Mouse (Mus musculus) CH12.LX (cell line): ENCODE measurements around the gene Supt3. TPM values are rescaled to one million over a fixed set of nuclear protein-coding genes. Genes with fewer than 3 reads are reported as not detected.

ENCODE experiments used
- DNase-seq: peaks from one replicate; pipeline ENCODE4 v3.0.0-alpha.2; 2013; ENCODE audit errors: extremely low read depth
- H3K27ac ChIP-seq: 2 replicates; pipeline ENCODE4 v1.5.1; 2012; ENCODE audit warnings: low read depth, mild to moderate bottlenecking, control low read depth, moderate library complexity; ENCODE audit not compliant: insufficient read depth
- H3K27me3 ChIP-seq: replicated peaks from 2 replicates; pipeline ENCODE3; 2012; ENCODE audit warnings: inconsistent platforms
- H3K36me3 ChIP-seq, 2 experiments: replicated peaks in 1 of 2; 2 replicates each; pipeline versions ENCODE3 to v1.6.1; 2012; ENCODE audit warnings: inconsistent platforms in 1 of 2, low read length in 1 of 2, mild to moderate bottlenecking in 1 of 2, mixed read lengths in 1 of 2, moderate library complexity in 1 of 2; ENCODE audit not compliant: control insufficient read depth in 1 of 2, insufficient read depth in 1 of 2
- H3K4me1 ChIP-seq, 2 experiments: 2 replicates each; pipeline ENCODE4 v1.6.1; 2012; ENCODE audit warnings: inconsistent platforms in 1 of 2, moderate library complexity in 1 of 2; ENCODE audit not compliant: insufficient read depth in 2 of 2, control insufficient read depth in 1 of 2
- H3K4me2 ChIP-seq: 2 replicates; pipeline ENCODE4 v1.6.1; 2012; ENCODE audit warnings: low read depth, mild to moderate bottlenecking, control low read depth; ENCODE audit not compliant: poor library complexity, insufficient read depth, severe bottlenecking
- H3K4me3 ChIP-seq, 3 experiments: fragments of 150-350 bp in 1 of 3; sonication (generic) in 1 of 3; replicated peaks in 1 of 3; 2 replicates each; pipeline versions ENCODE3 to v1.5.1; 2011 to 2012; ENCODE audit warnings: low read depth in 2 of 3, low read length in 2 of 3, mild to moderate bottlenecking in 2 of 3, moderate library complexity in 2 of 3, control low read depth in 1 of 3, improper control_type of control experiment in 1 of 3, inconsistent platforms in 1 of 3, mixed read lengths in 1 of 3; ENCODE audit not compliant: poor library complexity in 1 of 3
- H3K79me2 ChIP-seq: replicated peaks from 2 replicates; pipeline ENCODE4 v1.6.1; 2012; ENCODE audit warnings: mild to moderate bottlenecking, moderate library complexity; ENCODE audit not compliant: control insufficient read depth, poor library complexity, insufficient read depth, severe bottlenecking; ENCODE audit errors: extremely low read depth
- H3K9ac ChIP-seq: 2 replicates; pipeline ENCODE4 v1.6.1; 2012; ENCODE audit warnings: low read depth, mild to moderate bottlenecking, control low read depth, moderate library complexity; ENCODE audit not compliant: insufficient read depth
- H3K9me3 ChIP-seq: replicated peaks from 2 replicates; pipeline ENCODE3; 2012; ENCODE audit warnings: low read length, inconsistent platforms, mixed read lengths
- BHLHE40 ChIP-seq: IDR thresholded peaks from 2 replicates; pipeline ENCODE4 v1.6.1; 2011; ENCODE audit warnings: mild to moderate bottlenecking, low read depth, low read length, improper control_type of control experiment
- CHD1 ChIP-seq: IDR thresholded peaks from 2 replicates; pipeline ENCODE4 v1.6.1; 2012; ENCODE audit warnings: low read depth, low read length, improper control_type of control experiment, inconsistent platforms
- CHD2 ChIP-seq: IDR thresholded peaks from 2 replicates; pipeline ENCODE4 v1.6.1; 2011; ENCODE audit warnings: low read length, improper control_type of control experiment
- CTCF ChIP-seq, 2 experiments: IDR thresholded peaks in 1 of 2; conservative IDR thresholded peaks in 1 of 2; 2 replicates each; pipeline ENCODE4 v1.5.1; 2011 to 2012; ENCODE audit warnings: low read depth in 2 of 2, low read length in 2 of 2, improper control_type of control experiment in 1 of 2, inconsistent platforms in 1 of 2, mild to moderate bottlenecking in 1 of 2, moderate library complexity in 1 of 2
- E2F4 ChIP-seq: IDR thresholded peaks from 2 replicates; pipeline ENCODE4 v1.6.1; 2011; ENCODE audit warnings: low read depth, low read length, improper control_type of control experiment; ENCODE audit not compliant: insufficient replicate concordance
- EP300 ChIP-seq: IDR thresholded peaks from 2 replicates; pipeline ENCODE4 v1.6.1; 2011; ENCODE audit warnings: low read length, improper control_type of control experiment
- ETS1 ChIP-seq: conservative IDR thresholded peaks from 2 replicates; pipeline ENCODE4 v1.6.1; 2012; ENCODE audit warnings: low read depth, mild to moderate bottlenecking, inconsistent platforms, low read length, improper control_type of control experiment, moderate library complexity
- GABPA ChIP-seq: IDR thresholded peaks from 2 replicates; pipeline ENCODE4 v1.6.1; 2012; ENCODE audit warnings: low read depth, low read length, improper control_type of control experiment, inconsistent platforms; ENCODE audit not compliant: insufficient replicate concordance
- HCFC1 ChIP-seq: IDR thresholded peaks from 2 replicates; pipeline ENCODE4 v1.6.1; 2012; ENCODE audit warnings: low read depth, mild to moderate bottlenecking, inconsistent platforms, low read length, improper control_type of control experiment
- IRF4 ChIP-seq: IDR thresholded peaks from 2 replicates; pipeline ENCODE4 v1.6.1; 2014; ENCODE audit warnings: low read depth, mild to moderate bottlenecking, inconsistent platforms, low read length, improper control_type of control experiment
- JUN ChIP-seq: IDR thresholded peaks from 2 replicates; pipeline ENCODE4 v1.6.1; 2011; ENCODE audit warnings: low read depth, mild to moderate bottlenecking, low read length, improper control_type of control experiment, moderate library complexity; ENCODE audit not compliant: insufficient read depth
- JUND ChIP-seq: conservative IDR thresholded peaks from 2 replicates; pipeline ENCODE4 v1.6.1; 2011; ENCODE audit warnings: low read depth, low read length, improper control_type of control experiment
- MAFK ChIP-seq: IDR thresholded peaks from 2 replicates; pipeline ENCODE4 v1.6.1; 2011; ENCODE audit warnings: low read length, improper control_type of control experiment; ENCODE audit not compliant: insufficient replicate concordance
- MAX ChIP-seq: IDR thresholded peaks from 2 replicates; pipeline ENCODE4 v1.6.1; 2011; ENCODE audit warnings: low read length, improper control_type of control experiment
- MAZ ChIP-seq: IDR thresholded peaks from 2 replicates; pipeline ENCODE4 v1.6.1; 2012; ENCODE audit warnings: low read depth, mild to moderate bottlenecking, inconsistent platforms, low read length, improper control_type of control experiment, moderate library complexity
- MEF2A ChIP-seq: IDR thresholded peaks from 2 replicates; pipeline ENCODE4 v1.6.1; 2014; ENCODE audit warnings: low read depth, mild to moderate bottlenecking, inconsistent platforms, low read length, improper control_type of control experiment, borderline replicate concordance
- MXI1 ChIP-seq: IDR thresholded peaks from 2 replicates; pipeline ENCODE4 v1.6.1; 2011; ENCODE audit warnings: mild to moderate bottlenecking, low read depth, low read length, improper control_type of control experiment
- NRF1 ChIP-seq: IDR thresholded peaks from 2 replicates; pipeline ENCODE4 v1.6.1; 2014; ENCODE audit warnings: low read depth, mild to moderate bottlenecking, inconsistent platforms, low read length, improper control_type of control experiment, moderate library complexity
- PAX5 ChIP-seq: IDR thresholded peaks from 2 replicates; pipeline ENCODE4 v1.6.1; 2012; ENCODE audit warnings: low read length, inconsistent platforms, mixed read lengths
- POLR2A ChIP-seq: IDR thresholded peaks from 2 replicates; pipeline ENCODE4 v1.6.1; 2011; ENCODE audit warnings: low read depth, mild to moderate bottlenecking, improper control_type of control experiment, low read length
- POLR2AphosphoS2 ChIP-seq: IDR thresholded peaks from 2 replicates; pipeline ENCODE4 v1.6.1; 2011; ENCODE audit warnings: low read depth, low read length, improper control_type of control experiment
- RCOR1 ChIP-seq: conservative IDR thresholded peaks from 2 replicates; pipeline ENCODE4 v1.6.1; 2012; ENCODE audit warnings: low read depth, mild to moderate bottlenecking, inconsistent platforms, low read length, improper control_type of control experiment
- SIN3A ChIP-seq: IDR thresholded peaks from 2 replicates; pipeline ENCODE4 v1.6.1; 2012; ENCODE audit warnings: low read length, improper control_type of control experiment, inconsistent platforms
- SMC3 ChIP-seq: IDR thresholded peaks from 2 replicates; pipeline ENCODE4 v1.6.1; 2011; ENCODE audit warnings: low read depth, low read length, improper control_type of control experiment
- TCF12 ChIP-seq: IDR thresholded peaks from 2 replicates; pipeline ENCODE4 v1.6.1; 2014; ENCODE audit warnings: low read depth, mild to moderate bottlenecking, inconsistent platforms, low read length, improper control_type of control experiment
- UBTF ChIP-seq: IDR thresholded peaks from 2 replicates; pipeline ENCODE4 v1.6.1; 2012; ENCODE audit warnings: low read depth, mild to moderate bottlenecking, inconsistent platforms, low read length, improper control_type of control experiment, moderate library complexity
- ZC3H11A ChIP-seq: IDR thresholded peaks from 2 replicates; pipeline ENCODE4 v1.6.1; 2012; ENCODE audit warnings: low read depth, mild to moderate bottlenecking, inconsistent platforms, low read length, improper control_type of control experiment
- ZMIZ1 ChIP-seq: IDR thresholded peaks from 2 replicates; pipeline ENCODE4 v1.6.1; 2012; ENCODE audit warnings: low read depth, mild to moderate bottlenecking, inconsistent platforms, low read length, improper control_type of control experiment
- ZNF384 ChIP-seq: IDR thresholded peaks from 2 replicates; pipeline ENCODE4 v1.6.1; 2012; ENCODE audit warnings: low read depth, low read length, improper control_type of control experiment, inconsistent platforms
- dilution Hi-C: fragments of 300-500 bp; cut with MboI; formaldehyde crosslinking; loops from 2 replicates; pipeline ENCODE4 v1.14.3; 2020; ENCODE audit warnings: low sequenced_read_pairs; ENCODE audit not compliant: extremely low pct_unique_long_range_greater_than_20kb, extremely low pct_ligation_motif_present
- in situ Hi-C: fragments of 300-500 bp; cut with MboI; formaldehyde crosslinking; loops from 3 replicates; pipeline ENCODE4 v1.14.3; 2019; ENCODE audit warnings: low sequenced_read_pairs, low pct_ligation_motif_present, low pct_unique_long_range_greater_than_20kb, mixed read lengths
- polyA plus RNA-seq: library from polyadenylated mRNA; unstranded; fragments of >175 nt; gene quantifications from 2 replicates; pipeline ENCODE4 v1.2.1, GENCODE M21; 2012; ENCODE audit warnings: low read depth; ENCODE audit not compliant: insufficient read length
- total RNA-seq, 2 experiments: library from RNA; depleted of rRNA; stranded (reverse); fragments of 300-350 nt in 1 of 2; fragments of >200 nt in 1 of 2; gene quantifications; 2 replicates each; pipeline ENCODE4 v1.2.3; 2012 to 2014

Gene Supt3
- total and polyA plus RNA-seq, 3 experiments = 8.3 to 22.7 (median 13.1) TPM

DNA sequence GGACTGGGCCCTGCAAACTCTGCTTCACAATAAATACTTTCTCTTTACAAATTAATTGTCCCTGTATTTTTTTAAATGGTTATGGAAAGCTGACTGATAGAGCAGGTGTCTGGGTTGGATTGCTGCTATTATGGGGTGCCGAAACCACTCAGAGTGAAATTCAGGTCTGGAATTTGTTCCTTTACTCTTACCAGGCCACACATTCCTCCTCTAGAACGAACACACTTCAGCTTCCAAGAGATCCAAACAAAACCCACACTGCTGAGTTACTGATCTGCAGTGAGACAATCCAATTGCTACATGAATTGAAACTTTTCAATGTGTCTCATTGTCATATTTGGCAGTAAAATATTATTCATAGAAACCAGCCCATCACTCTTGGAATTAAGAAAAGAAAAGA lies 10.0 kb upstream of the Supt3 start:
- H3K79me2 ChIP-seq = no peaks in the 10 kb centered on the region
- TF ChIP-seq CHD1 (0 out of 2 replicates have a peak, but pooled peaks have one; percentile 9), ZNF384 (no peak), PAX5 (no peak)
- TF ChIP-seq, all 38 proteins: peak for 1
- Histone ChIP-seq H3K4me3 (no peak overlapping the region), H3K9ac (peak overlapping the region; percentile 66), H3K4me2 (peak overlapping the region; percentile 95), H3K36me3 (no peaks in the 10 kb centered on the region), H3K27me3 (no peaks in the 10 kb centered on the region), H3K9me3 (no peaks in the 10 kb centered on the region), H3K27ac (peak overlapping the region; percentile 45; the same call in 1 of the 2 replicates), H3K4me1 (peaks cover 4 to 20% of the 10 kb centered on the region in 2 experiments; a peak in 3 of 4 replicates)
- in situ Hi-C loops (no loop called here), dilution Hi-C loops (no loop called here)
- no peak for DNase-seq

DNA sequence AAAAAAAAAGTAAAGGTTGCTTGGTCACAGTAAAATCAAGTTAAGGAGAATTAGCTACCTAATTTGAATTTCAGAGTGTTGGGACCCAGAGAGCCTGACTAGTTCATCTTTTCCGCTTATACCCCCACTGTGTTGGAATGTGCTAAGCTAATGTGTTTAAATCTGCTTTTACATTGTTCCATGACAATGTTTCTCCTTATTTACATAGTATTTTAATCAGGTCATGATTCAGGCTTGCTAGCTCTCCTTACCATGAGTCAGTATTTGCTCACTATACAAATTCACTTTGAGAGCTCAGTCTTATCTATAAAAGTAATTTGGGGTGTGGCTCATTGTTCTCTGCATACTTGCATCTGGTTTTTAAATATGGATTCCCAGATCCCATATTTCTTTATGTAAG lies 9.6 kb upstream of the Supt3 start:
- in situ Hi-C loops = no loop called here

DNA sequence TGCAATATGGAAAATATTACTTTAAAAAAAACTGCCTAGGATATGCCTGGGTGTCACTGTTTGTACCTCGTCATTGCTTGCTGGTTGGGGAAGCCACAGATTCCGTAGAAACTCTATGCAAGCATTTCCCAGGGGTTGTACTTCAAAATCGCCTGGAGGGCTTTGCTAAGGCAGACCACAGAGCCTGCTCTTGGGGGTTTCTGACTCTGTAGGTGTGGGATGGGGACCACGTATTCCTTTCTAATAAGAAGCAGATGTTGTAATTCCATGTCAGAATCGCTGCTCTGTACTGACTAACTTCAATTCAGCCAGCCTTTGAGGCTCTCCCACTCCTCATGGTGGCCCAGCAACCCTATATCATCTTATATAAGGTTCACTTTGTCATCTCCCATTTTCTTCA lies 8.4 kb upstream of the Supt3 start:
- H3K27me3 ChIP-seq = no peaks in the 10 kb centered on the region
- no peak overlapping the region for H3K9ac ChIP-seq
- no peak for TF ChIP-seq UBTF
- no peak for TF ChIP-seq ZNF384
- no peak for TF ChIP-seq ZC3H11A
- no peak for TF ChIP-seq SMC3
- no peak for TF ChIP-seq GABPA
- TF ChIP-seq NRF1 = no peak
- TF ChIP-seq ZMIZ1 = no peak
- TF ChIP-seq POLR2A = no peak
- TF ChIP-seq CTCF (conservative IDR thresholded peaks at IDR 0.05 in 1 of 2, IDR thresholded peaks at IDR 0.05 in 1 of 2; ENCODE audit: low read depth in 2 of 2, low read length in 2 of 2) = no peak
- no peak for TF ChIP-seq POLR2AphosphoS2
- no peak for TF ChIP-seq SIN3A
- TF ChIP-seq MXI1 = no peak
- no peak for TF ChIP-seq MAZ
- in situ Hi-C loops = no loop called here
- no peak for DNase-seq
- H3K79me2 ChIP-seq = no peaks in the 10 kb centered on the region
- no peaks in the 10 kb centered on the region for H3K36me3 ChIP-seq
- H3K4me2 ChIP-seq = no peak overlapping the region
- no peak overlapping the region for H3K27ac ChIP-seq
- H3K9me3 ChIP-seq = no peaks in the 10 kb centered on the region
- dilution Hi-C loops = no loop called here
- H3K4me3 ChIP-seq = no peak overlapping the region
- H3K4me1 ChIP-seq = peaks cover 4 to 20% of the 10 kb centered on the region in 2 experiments; a peak in 3 of 4 replicates

More for the DNA sequence above, 9.6 kb upstream of the Supt3 start:
- no peaks in the 10 kb centered on the region for H3K79me2 ChIP-seq
- peak; percentile 49 for DNase-seq
- H3K9me3 ChIP-seq = no peaks in the 10 kb centered on the region
- no peak overlapping the region; the same call in none of the 2 replicates for H3K4me2 ChIP-seq
- H3K4me3 ChIP-seq = no peak overlapping the region
- no peaks in the 10 kb centered on the region for H3K36me3 ChIP-seq
- H3K27ac ChIP-seq = no peak overlapping the region
- no peak overlapping the region; the same call in 1 of the 2 replicates for H3K9ac ChIP-seq
- dilution Hi-C loops = no loop called here
- no peaks in the 10 kb centered on the region for H3K27me3 ChIP-seq
- TF ChIP-seq BHLHE40 = peak; percentile 55
- TF ChIP-seq MEF2A = peak; percentile 72; the same call in 1 of the 2 replicates
- TF ChIP-seq RCOR1 = no peak
- TF ChIP-seq JUND = peak; percentile 68; the same call in 1 of the 2 replicates
- TF ChIP-seq HCFC1 = peak; percentile 34; the same call in 1 of the 2 replicates
- TF ChIP-seq ETS1 = peak; percentile 87
- TF ChIP-seq IRF4 = peak; percentile 39; the same call in 1 of the 2 replicates
- TF ChIP-seq MAX = no peak
- TF ChIP-seq CHD1 = peak; percentile 38; the same call in 1 of the 2 replicates
- TF ChIP-seq EP300 = peak; percentile 81
- TF ChIP-seq ZC3H11A = no peak
- TF ChIP-seq TCF12 = peak; percentile 30; the same call in 1 of the 2 replicates
- peak; percentile 61; the same call in 1 of the 2 replicates for TF ChIP-seq MAFK
- no peak for TF ChIP-seq E2F4
- TF ChIP-seq ZNF384 = peak; percentile 81
- TF ChIP-seq CTCF (conservative IDR thresholded peaks at IDR 0.05 in 1 of 2, IDR thresholded peaks at IDR 0.05 in 1 of 2; ENCODE audit: low read depth in 2 of 2, low read length in 2 of 2) = no peak
- TF ChIP-seq SIN3A = peak; percentile 55
- peak; percentile 55; the same call in 1 of the 2 replicates for TF ChIP-seq JUN
- TF ChIP-seq CHD2 = peak; percentile 21; the same call in 1 of the 2 replicates
- no peak for TF ChIP-seq ZMIZ1
- H3K4me1 ChIP-seq = peaks cover 4 to 20% of the 10 kb centered on the region in 2 experiments; a peak in 3 of 4 replicates
